Mouse (Mus musculus) adrenal gland, postnatal 0 days (tissue): ENCODE results near the gene Grik2. TPM values are rescaled to one million over a fixed set of nuclear protein-coding genes. Genes with fewer than 3 reads are reported as not detected.

Experiments
- polyA plus RNA-seq: library from polyadenylated mRNA; unstranded; fragments of >200 nt; fragmentation: Nextera tagmentation; extraction: Ambion mirVana; gene quantifications from 2 replicates; pipeline ENCODE4 v1.2.1, GENCODE M21; 2015

Grik2 gene
- polyA plus RNA-seq = 2.0 and 2.4 TPM in 2 replicates

GRCm38 (mm10) chr10:49788381-49788906, at the start of gene Grik2:
TSS of gene Grik2 (minus strand) at chr10:49788766.

